Mouse (Mus musculus) bone marrow macrophage, adult 2 months (primary cell): ENCODE results near the gene Fryl.

Experiments used
- CTCF ChIP-seq: IDR thresholded peaks from 2 replicates; pipeline ENCODE4 v1.5.1; 2012; ENCODE audit warnings: low read depth, mild to moderate bottlenecking, low read length, moderate library complexity
- POLR2A ChIP-seq: IDR thresholded peaks from 2 replicates; pipeline ENCODE4 v1.6.1; 2012; ENCODE audit warnings: mild to moderate bottlenecking, low read depth, low read length, borderline replicate concordance

GRCm38 (mm10) chr5:73167976-73168768, 88.2 kb downstream of the Fryl start:
- TF ChIP-seq CTCF (no peak), POLR2A (no peak)
